Mouse (Mus musculus): ENCODE results near the gene Smyd4. TPM values are rescaled to one million over a fixed set of nuclear protein-coding genes. Genes with fewer than 3 reads are reported as not detected.
A peak's percentile ranks its signal among the peaks of the same experiment; 100 is the strongest.

Gene Smyd4
- total and polyA plus RNA-seq, 3 experiments, result 9.6 to 12.8 TPM; not detected in 1

GRCm38 (mm10) chr11:75453991-75454930 lies 106.0 kb downstream of the Smyd4 start, which contains the start of gene Wdr81 (continued):
- TF ChIP-seq JUND (IDR thresholded peaks at IDR 0.05; ENCODE audit: low read depth, low read length) (no peak), MXI1 (IDR thresholded peaks at IDR 0.05; ENCODE audit: low read depth, low read length) (peak; percentile 99), MAX (IDR thresholded peaks at IDR 0.05; ENCODE audit: low read length) (peak; percentile 100), NRF1 (IDR thresholded peaks at IDR 0.05; ENCODE audit: insufficient read depth, low read depth, low read length, poor library complexity, severe bottlenecking) (no peak), ZNF384 (IDR thresholded peaks at IDR 0.05; ENCODE audit: low read depth, low read length) (no peak), USF1 (IDR thresholded peaks at IDR 0.05; ENCODE audit: low read depth, low read length) (peak; percentile 99), ETS1 (IDR thresholded peaks at IDR 0.05; ENCODE audit: low read depth, low read length) (peak; percentile 88), CHD1 (IDR thresholded peaks at IDR 0.05; ENCODE audit: low read depth, low read length) (no peak), CHD2 (IDR thresholded peaks at IDR 0.05; ENCODE audit: low read length) (no peak), GATA1 (IDR thresholded peaks at IDR 0.05; ENCODE audit: low read depth, low read length) (no peak), SMC3 (IDR thresholded peaks at IDR 0.05; ENCODE audit: low read depth, low read length) (no peak), KAT2A (conservative IDR thresholded peaks at IDR 0.05; ENCODE audit: low read depth, low read length) (no peak; the same call in 1 of the 2 replicates), ELF1 (IDR thresholded peaks at IDR 0.05; ENCODE audit: low read depth, low read length) (peak; percentile 91), RCOR1 (IDR thresholded peaks at IDR 0.05; ENCODE audit: low read depth, low read length) (no peak), RAD21 (IDR thresholded peaks at IDR 0.05; ENCODE audit: low read depth, low read length) (peak; percentile 13), POLR2AphosphoS2 (IDR thresholded peaks at IDR 0.05; ENCODE audit: low read length) (no peak), EP300 (IDR thresholded peaks at IDR 0.05; ENCODE audit: low read depth in 1 of 2, low read length in 2 of 2) (peak in 1 of 2 experiments; percentile 30; a peak in 2 of 4 replicates)

Other genes with a start within 250 kb of the Smyd4 start
- gene Hic1, start 178.9 kb upstream of the Smyd4 start, total RNA-seq (2012; rRNA removed), result 16.7 and 18.8 TPM in 2 replicates
- gene Hic1, start 178.9 kb upstream of the Smyd4 start, polyA plus RNA-seq (2012; ENCODE audit: insufficient read depth in 1 of 2, insufficient read length in 2 of 2, low read depth in 1 of 2, low replicate concordance in 2 of 2, missing spikeins in 1 of 2), result 10 to 100 TPM in 1 of 2 experiments, not detected in 1; 18.2 TPM
- gene Ovca2, start 169.6 kb upstream of the Smyd4 start, total RNA-seq (2012; rRNA removed), result 22.7 and 33.1 TPM in 2 replicates
- gene Ovca2, start 169.6 kb upstream of the Smyd4 start, polyA plus RNA-seq (2012; ENCODE audit: insufficient read depth in 1 of 2, insufficient read length in 2 of 2, low read depth in 1 of 2, low replicate concordance in 2 of 2, missing spikeins in 1 of 2), result 10 to 100 TPM in 1 of 2 experiments, not detected in 1; 23.1 TPM
- 54.2 and 59.5 TPM in 2 replicates for gene Dph1, start 157.2 kb upstream of the Smyd4 start, total RNA-seq (2012; rRNA removed)
- 10 to 100 TPM in 1 of 2 experiments, not detected in 1; 58.4 TPM for gene Dph1, start 157.2 kb upstream of the Smyd4 start, polyA plus RNA-seq (2012; ENCODE audit: insufficient read depth in 1 of 2, insufficient read length in 2 of 2, low read depth in 1 of 2, low replicate concordance in 2 of 2, missing spikeins in 1 of 2)
- gene Rtn4rl1, start 154.7 kb upstream of the Smyd4 start, total RNA-seq (2012; rRNA removed), result 0.35 and 0.46 TPM in 2 replicates
- gene Rtn4rl1, start 154.7 kb upstream of the Smyd4 start, polyA plus RNA-seq (2012; ENCODE audit: insufficient read depth in 1 of 2, insufficient read length in 2 of 2, low read depth in 1 of 2, low replicate concordance in 2 of 2, missing spikeins in 1 of 2), result 1 to 10 TPM in 1 of 2 experiments, not detected in 1; 2.6 TPM
- 242 and 267 TPM in 2 replicates for gene Rpa1, start 109 bp upstream of the Smyd4 start, total RNA-seq (2012; rRNA removed)
- gene Rpa1, start 109 bp upstream of the Smyd4 start, polyA plus RNA-seq (2012; ENCODE audit: insufficient read depth in 1 of 2, insufficient read length in 2 of 2, low read depth in 1 of 2, low replicate concordance in 2 of 2, missing spikeins in 1 of 2), result 100 to 1,000 TPM; 179 to 481 TPM
- not detected in 2 replicates for gene Serpinf1, start 74.3 kb downstream of the Smyd4 start, total RNA-seq (2012; rRNA removed)
- gene Serpinf1, start 74.3 kb downstream of the Smyd4 start, polyA plus RNA-seq (2012; ENCODE audit: insufficient read depth in 1 of 2, insufficient read length in 2 of 2, low read depth in 1 of 2, low replicate concordance in 2 of 2, missing spikeins in 1 of 2), result under 1 TPM in 1 of 2 experiments, not detected in 1; 0.36 TPM
- not detected in 2 replicates for gene Serpinf2, start 91.2 kb downstream of the Smyd4 start, total RNA-seq (2012; rRNA removed)
- gene Serpinf2, start 91.2 kb downstream of the Smyd4 start, polyA plus RNA-seq (2012; ENCODE audit: insufficient read depth in 1 of 2, insufficient read length in 2 of 2, low read depth in 1 of 2, low replicate concordance in 2 of 2, missing spikeins in 1 of 2), result under 1 TPM in 1 of 2 experiments, not detected in 1; 0.07 TPM
- gene Wdr81, start 106.3 kb downstream of the Smyd4 start, total RNA-seq (2012; rRNA removed), result 7.0 and 7.6 TPM in 2 replicates
- gene Wdr81, start 106.3 kb downstream of the Smyd4 start, polyA plus RNA-seq (2012; ENCODE audit: insufficient read depth in 1 of 2, insufficient read length in 2 of 2, low read depth in 1 of 2, low replicate concordance in 2 of 2, missing spikeins in 1 of 2), result 10 to 100 TPM in 1 of 2 experiments, not detected in 1; 13.9 TPM
- gene Tlcd2, start 113.3 kb downstream of the Smyd4 start, total RNA-seq (2012; rRNA removed), result 0.50 and 1.0 TPM in 2 replicates
- under 1 TPM in 1 of 2 experiments, not detected in 1; 0.86 TPM for gene Tlcd2, start 113.3 kb downstream of the Smyd4 start, polyA plus RNA-seq (2012; ENCODE audit: insufficient read depth in 1 of 2, insufficient read length in 2 of 2, low read depth in 1 of 2, low replicate concordance in 2 of 2, missing spikeins in 1 of 2)
- 214 and 234 TPM in 2 replicates for gene Prpf8, start 138.4 kb downstream of the Smyd4 start, total RNA-seq (2012; rRNA removed)
- gene Prpf8, start 138.4 kb downstream of the Smyd4 start, polyA plus RNA-seq (2012; ENCODE audit: insufficient read depth in 1 of 2, insufficient read length in 2 of 2, low read depth in 1 of 2, low replicate concordance in 2 of 2, missing spikeins in 1 of 2), result 100 to 1,000 TPM; 276 to 644 TPM
- 0.16 and 0.19 TPM in 2 replicates for gene Rilp, start 161.7 kb downstream of the Smyd4 start, total RNA-seq (2012; rRNA removed)
- gene Rilp, start 161.7 kb downstream of the Smyd4 start, polyA plus RNA-seq (2012; ENCODE audit: insufficient read depth in 1 of 2, insufficient read length in 2 of 2, low read depth in 1 of 2, low replicate concordance in 2 of 2, missing spikeins in 1 of 2), result under 1 TPM in 1 of 2 experiments, not detected in 1; 0.65 TPM
- 0.10 and 0.15 TPM in 2 replicates for gene Scarf1, start 165.1 kb downstream of the Smyd4 start, total RNA-seq (2012; rRNA removed)
- gene Scarf1, start 165.1 kb downstream of the Smyd4 start, polyA plus RNA-seq (2012; ENCODE audit: insufficient read depth in 1 of 2, insufficient read length in 2 of 2, low read depth in 1 of 2, low replicate concordance in 2 of 2, missing spikeins in 1 of 2), result under 1 TPM in 1 of 2 experiments, not detected in 1; 0.28 TPM
- gene Slc43a2, start 183.3 kb downstream of the Smyd4 start, total RNA-seq (2012; rRNA removed), result 4.9 and 5.9 TPM in 2 replicates
- gene Slc43a2, start 183.3 kb downstream of the Smyd4 start, polyA plus RNA-seq (2012; ENCODE audit: insufficient read depth in 1 of 2, insufficient read length in 2 of 2, low read depth in 1 of 2, low replicate concordance in 2 of 2, missing spikeins in 1 of 2), result 1 to 10 TPM in 1 of 2 experiments, not detected in 1; 8.4 TPM
- 67.8 and 73.1 TPM in 2 replicates for gene Pitpna, start 239.7 kb downstream of the Smyd4 start, total RNA-seq (2012; rRNA removed)
- gene Pitpna, start 239.7 kb downstream of the Smyd4 start, polyA plus RNA-seq (2012; ENCODE audit: insufficient read depth in 1 of 2, insufficient read length in 2 of 2, low read depth in 1 of 2, low replicate concordance in 2 of 2, missing spikeins in 1 of 2), result 100 to 1,000 TPM; 194 to 709 TPM